Mouse (Mus musculus): ENCODE results near the gene Bcl2l1. TPM values are rescaled to one million over a fixed set of nuclear protein-coding genes. Genes with fewer than 3 reads are reported as not detected.

The Bcl2l1 gene
- total and polyA plus RNA-seq, 3 experiments: 21.3 to 80.3 (median 34.5) TPM

GRCm38 (mm10) chr2:152794281-152794827 is 37.2 kb downstream of the Bcl2l1 start:
- DNase-seq (ENCODE audit: extremely low read depth): peak; percentile 81
- dilution Hi-C loops (cut with MboI; ENCODE audit: extremely low pct_ligation_motif_present, extremely low pct_unique_long_range_greater_than_20kb, low sequenced_read_pairs): no loop called here
- in situ Hi-C loops (cut with MboI; ENCODE audit: low pct_ligation_motif_present, low pct_unique_long_range_greater_than_20kb, low sequenced_read_pairs): no loop called here
- H3K4me1 ChIP-seq (ENCODE audit: control insufficient read depth in 1 of 2, insufficient read depth in 2 of 2): peaks cover 65 to 84% of the 10 kb centered on the region in 2 experiments
- peak overlapping the region; percentile 47; the same call in 1 of the 2 replicates for H3K4me2 ChIP-seq (ENCODE audit: insufficient read depth, low read depth, poor library complexity, severe bottlenecking)
- H3K9me3 ChIP-seq (replicated peaks; ENCODE audit: low read length): no peaks in the 10 kb centered on the region
- H3K79me2 ChIP-seq (replicated peaks; ENCODE audit: control insufficient read depth, extremely low read depth, insufficient read depth, poor library complexity, severe bottlenecking): peaks cover 93% of the 10 kb centered on the region
- peak; percentile 29; the same call in 1 of the 2 replicates for TF ChIP-seq POLR2A (IDR thresholded peaks at IDR 0.05; ENCODE audit: low read depth, low read length)
- TF ChIP-seq SIN3A (IDR thresholded peaks at IDR 0.05; ENCODE audit: low read length): peak; percentile 84
- peak; percentile 76 for TF ChIP-seq EP300 (IDR thresholded peaks at IDR 0.05; ENCODE audit: low read length)
- TF ChIP-seq IRF4 (IDR thresholded peaks at IDR 0.05; ENCODE audit: low read depth, low read length): peak; percentile 78
- TF ChIP-seq JUN (IDR thresholded peaks at IDR 0.05; ENCODE audit: insufficient read depth, low read depth, low read length): 0 out of 2 replicates have a peak, but pooled peaks have one; percentile 4
- TF ChIP-seq JUND (conservative IDR thresholded peaks at IDR 0.05; ENCODE audit: low read depth, low read length): no peak
- no peak for TF ChIP-seq UBTF (IDR thresholded peaks at IDR 0.05; ENCODE audit: low read depth, low read length)
- no peak; the same call in 1 of the 2 replicates for TF ChIP-seq RAD21 (IDR thresholded peaks at IDR 0.05; ENCODE audit: low read depth, low read length)
- TF ChIP-seq ZC3H11A (IDR thresholded peaks at IDR 0.05; ENCODE audit: low read depth, low read length): no peak
- TF ChIP-seq MXI1 (IDR thresholded peaks at IDR 0.05; ENCODE audit: low read depth, low read length): peak; percentile 66; the same call in 1 of the 2 replicates
- TF ChIP-seq NRF1 (IDR thresholded peaks at IDR 0.05; ENCODE audit: low read depth, low read length): peak; percentile 27; the same call in 1 of the 2 replicates
- TF ChIP-seq MYC (IDR thresholded peaks at IDR 0.05; ENCODE audit: low read depth, low read length): no peak
- TF ChIP-seq RCOR1 (conservative IDR thresholded peaks at IDR 0.05; ENCODE audit: low read depth, low read length): no peak; the same call in none of the 2 replicates
- 0 out of 2 replicates have a peak, but pooled peaks have one; percentile 24 for TF ChIP-seq KAT2A (IDR thresholded peaks at IDR 0.05; ENCODE audit: insufficient replicate concordance, low read length)
- peak; percentile 41; the same call in 1 of the 2 replicates for TF ChIP-seq MAX (IDR thresholded peaks at IDR 0.05; ENCODE audit: low read length)
- no peak for TF ChIP-seq E2F4 (IDR thresholded peaks at IDR 0.05; ENCODE audit: insufficient replicate concordance, low read depth, low read length)
- peak; percentile 43; the same call in 1 of the 2 replicates for TF ChIP-seq ELF1 (IDR thresholded peaks at IDR 0.05; ENCODE audit: low read depth, low read length)
- TF ChIP-seq ETS1 (conservative IDR thresholded peaks at IDR 0.05; ENCODE audit: low read depth, low read length): peak; percentile 97
- TF ChIP-seq ZMIZ1 (IDR thresholded peaks at IDR 0.05; ENCODE audit: low read depth, low read length): peak; percentile 76
- peak; percentile 17; the same call in 1 of the 2 replicates for TF ChIP-seq HCFC1 (IDR thresholded peaks at IDR 0.05; ENCODE audit: low read depth, low read length)
- TF ChIP-seq USF2 (conservative IDR thresholded peaks at IDR 0.05; ENCODE audit: low read depth, low read length): no peak
- TF ChIP-seq CTCF (conservative IDR thresholded peaks at IDR 0.05 in 1 of 2, IDR thresholded peaks at IDR 0.05 in 1 of 2; ENCODE audit: low read depth in 2 of 2, low read length in 2 of 2): no peak
- no peak for TF ChIP-seq ZNF384 (IDR thresholded peaks at IDR 0.05; ENCODE audit: low read depth, low read length)
- peak; percentile 62; the same call in 1 of the 2 replicates for TF ChIP-seq MEF2A (IDR thresholded peaks at IDR 0.05; ENCODE audit: borderline replicate concordance, low read depth, low read length)
- 0 out of 2 replicates have a peak, but pooled peaks have one; percentile 14 for TF ChIP-seq NELFE (IDR thresholded peaks at IDR 0.05; ENCODE audit: low read depth, low read length)
- peak; percentile 84 for TF ChIP-seq BHLHE40 (IDR thresholded peaks at IDR 0.05; ENCODE audit: low read depth, low read length)
- TF ChIP-seq PAX5 (IDR thresholded peaks at IDR 0.05; ENCODE audit: low read length): no peak
- no peak for TF ChIP-seq MAFK (IDR thresholded peaks at IDR 0.05; ENCODE audit: insufficient replicate concordance, low read length)
- TF ChIP-seq ZKSCAN1 (IDR thresholded peaks at IDR 0.05; ENCODE audit: borderline replicate concordance, low read depth, low read length): no peak
- peak; percentile 93 for TF ChIP-seq TCF12 (IDR thresholded peaks at IDR 0.05; ENCODE audit: low read depth, low read length)
- no peak for TF ChIP-seq POLR2AphosphoS2 (IDR thresholded peaks at IDR 0.05; ENCODE audit: low read depth, low read length)
- TF ChIP-seq CHD2 (IDR thresholded peaks at IDR 0.05; ENCODE audit: low read length): no peak
- no peak for TF ChIP-seq TBP (conservative IDR thresholded peaks at IDR 0.05; ENCODE audit: low read depth, low read length)
- no peak for TF ChIP-seq SMC3 (IDR thresholded peaks at IDR 0.05; ENCODE audit: low read depth, low read length)
- TF ChIP-seq GABPA (IDR thresholded peaks at IDR 0.05; ENCODE audit: insufficient replicate concordance, low read depth, low read length): no peak
- no peak for TF ChIP-seq USF1 (IDR thresholded peaks at IDR 0.05; ENCODE audit: low read depth, low read length)
- TF ChIP-seq CHD1 (IDR thresholded peaks at IDR 0.05; ENCODE audit: low read depth, low read length): no peak; the same call in 1 of the 2 replicates
- 0 out of 2 replicates have a peak, but pooled peaks have one; percentile 16 for TF ChIP-seq MAZ (IDR thresholded peaks at IDR 0.05; ENCODE audit: low read depth, low read length)
- no peaks in the 10 kb centered on the region for H3K27me3 ChIP-seq (replicated peaks)
- H3K9ac ChIP-seq (ENCODE audit: insufficient read depth, low read depth): peak overlapping the region; percentile 34; the same call in 1 of the 2 replicates
- H3K27ac ChIP-seq (ENCODE audit: insufficient read depth, low read depth): peak overlapping the region; percentile 96
- H3K36me3 ChIP-seq (replicated peaks in 1 of 2; ENCODE audit: control insufficient read depth in 1 of 2, insufficient read depth in 1 of 2, low read length in 1 of 2): peaks cover 26 to 55% of the 10 kb centered on the region in 2 experiments
- H3K4me3 ChIP-seq (replicated peaks in 1 of 3; ENCODE audit: low read depth in 2 of 3, low read length in 2 of 3, poor library complexity in 1 of 3): no peak overlapping the region

Measured in CH12.LX (cell line).